Mouse (Mus musculus): ENCODE data around the gene Ero1l. TPM values are rescaled to one million over a fixed set of nuclear protein-coding genes. Genes with fewer than 3 reads are reported as not detected.
A peak's percentile ranks its signal among the peaks of the same experiment; 100 is the strongest.

The Ero1l gene
- polyA plus RNA-seq (2012) = 0.14 and 0.17 TPM in 2 replicates

- Histone ChIP-seq H3K4me1 (ENCODE audit: control insufficient read depth) (peaks cover 84% of the 10 kb centered on the region), H3K36me3 (ENCODE audit: control insufficient read depth) (peaks cover 8% of the 10 kb centered on the region), H3K9me3 (ENCODE audit: control insufficient read depth, low read length) (no peaks in the 10 kb centered on the region), H3K4me3 (replicated peaks) (peak within 1 kb of the TSS; percentile 100), H3K27me3 (ENCODE audit: control insufficient read depth) (no peaks in the 10 kb centered on the region)
- no peak for TF ChIP-seq GATA1 (IDR thresholded peaks at IDR 0.05; ENCODE audit: low read length)
- TF ChIP-seq TAL1 (IDR thresholded peaks at IDR 0.05; ENCODE audit: low read length) = no peak
Measured at GRCm38 (mm10) chr14:45318426-45319236, at the start of gene Ero1l. Ero1l (minus strand) TSS chr14:45318771.

GRCm38 (mm10) chr14:45365196-45365587 is 46.6 kb upstream of the Ero1l start:
- no peak for TF ChIP-seq GATA1 (IDR thresholded peaks at IDR 0.05; ENCODE audit: low read length)
- no peak for TF ChIP-seq TAL1 (IDR thresholded peaks at IDR 0.05; ENCODE audit: low read length)
- H3K27me3 ChIP-seq (ENCODE audit: control insufficient read depth) = no peaks in the 10 kb centered on the region
- no peak overlapping the region for H3K4me3 ChIP-seq (replicated peaks)
- peaks cover 15% of the 10 kb centered on the region for H3K36me3 ChIP-seq (ENCODE audit: control insufficient read depth)
- H3K9me3 ChIP-seq (ENCODE audit: control insufficient read depth, low read length) = peaks cover 2% of the 10 kb centered on the region; the same call in 1 of the 2 replicates
- peaks cover 8% of the 10 kb centered on the region for H3K4me1 ChIP-seq (ENCODE audit: control insufficient read depth)

- no peak for TF ChIP-seq GATA1 (IDR thresholded peaks at IDR 0.05; ENCODE audit: low read length)
- no peak for TF ChIP-seq TAL1 (IDR thresholded peaks at IDR 0.05; ENCODE audit: low read length)
- Histone ChIP-seq H3K36me3 (ENCODE audit: control insufficient read depth) (peaks cover 11% of the 10 kb centered on the region), H3K4me1 (ENCODE audit: control insufficient read depth) (peaks cover 8% of the 10 kb centered on the region), H3K9me3 (ENCODE audit: control insufficient read depth, low read length) (no peaks in the 10 kb centered on the region; the same call in 1 of the 2 replicates), H3K4me3 (replicated peaks) (no peak overlapping the region), H3K27me3 (ENCODE audit: control insufficient read depth) (no peaks in the 10 kb centered on the region)
Measured at GRCm38 (mm10) chr14:45364211-45365195, 45.9 kb upstream of the Ero1l start.

GRCm38 (mm10) chr14:45350931-45351859 is 32.6 kb upstream of the Ero1l start, which contains the start of gene Styx:
Styx (plus strand) TSS chr14:45351093.
- Histone ChIP-seq H3K27me3 (ENCODE audit: control insufficient read depth) (no peaks in the 10 kb centered on the region), H3K9me3 (ENCODE audit: control insufficient read depth, low read length) (no peaks in the 10 kb centered on the region), H3K4me3 (replicated peaks) (peak within 1 kb of the TSS; percentile 93), H3K36me3 (ENCODE audit: control insufficient read depth) (peaks cover 39% of the 10 kb centered on the region), H3K4me1 (ENCODE audit: control insufficient read depth) (peaks cover 18% of the 10 kb centered on the region)
- TF ChIP-seq GATA1 (IDR thresholded peaks at IDR 0.05; ENCODE audit: low read length) (no peak), TAL1 (IDR thresholded peaks at IDR 0.05; ENCODE audit: low read length) (no peak)

GRCm38 (mm10) chr14:45329589-45330181 is 11.1 kb upstream of the Ero1l start, which contains the start of gene Psmc6:
Psmc6 (plus strand) TSS chr14:45329788.
- H3K4me1 ChIP-seq (ENCODE audit: control insufficient read depth) = peaks cover 46% of the 10 kb centered on the region
- peaks cover 38% of the 10 kb centered on the region for H3K36me3 ChIP-seq (ENCODE audit: control insufficient read depth)
- H3K9me3 ChIP-seq (ENCODE audit: control insufficient read depth, low read length) = no peaks in the 10 kb centered on the region
- H3K27me3 ChIP-seq (ENCODE audit: control insufficient read depth) = no peaks in the 10 kb centered on the region
- TF ChIP-seq GATA1 (IDR thresholded peaks at IDR 0.05; ENCODE audit: low read length) = peak; percentile 70
- TF ChIP-seq TAL1 (IDR thresholded peaks at IDR 0.05; ENCODE audit: low read length) = no peak
- H3K4me3 ChIP-seq (replicated peaks) = peak within 1 kb of the TSS; percentile 79

- Histone ChIP-seq H3K9me3 (ENCODE audit: control insufficient read depth, low read length) (no peaks in the 10 kb centered on the region), H3K4me1 (ENCODE audit: control insufficient read depth) (peaks cover 51% of the 10 kb centered on the region), H3K4me3 (replicated peaks) (peak overlapping the region; percentile 79), H3K27me3 (ENCODE audit: control insufficient read depth) (no peaks in the 10 kb centered on the region), H3K36me3 (ENCODE audit: control insufficient read depth) (peaks cover 32% of the 10 kb centered on the region)
- no peak for TF ChIP-seq GATA1 (IDR thresholded peaks at IDR 0.05; ENCODE audit: low read length)
- TF ChIP-seq TAL1 (IDR thresholded peaks at IDR 0.05; ENCODE audit: low read length) = no peak
Measured at GRCm38 (mm10) chr14:45329018-45329588, 10.5 kb upstream of the Ero1l start.

- Histone ChIP-seq H3K4me3 (replicated peaks) (no peak overlapping the region), H3K36me3 (ENCODE audit: control insufficient read depth) (peaks cover 23% of the 10 kb centered on the region), H3K27me3 (ENCODE audit: control insufficient read depth) (no peaks in the 10 kb centered on the region), H3K9me3 (ENCODE audit: control insufficient read depth, low read length) (no peaks in the 10 kb centered on the region), H3K4me1 (ENCODE audit: control insufficient read depth) (peaks cover 55% of the 10 kb centered on the region)
- TF ChIP-seq TAL1 (IDR thresholded peaks at IDR 0.05; ENCODE audit: low read length) (no peak), GATA1 (IDR thresholded peaks at IDR 0.05; ENCODE audit: low read length) (no peak)
Measured at GRCm38 (mm10) chr14:45328072-45328713, 9.6 kb upstream of the Ero1l start.
